Mouse (Mus musculus): Measurements from ENCODE around the gene Aplf. TPM values are rescaled to one million over a fixed set of nuclear protein-coding genes. Genes with fewer than 3 reads are reported as not detected.
A peak's percentile ranks its signal among the peaks of the same experiment; 100 is the strongest.

Aplf gene
- polyA plus RNA-seq, 2 experiments from 2014 or later = 2.9 to 5.6 TPM

GRCm38 (mm10) chr6:87623151-87623550, 48.8 kb downstream of the Aplf start:
- no peak for ATAC-seq

- no peak for ATAC-seq
These were observed 50.7 kb downstream of the Aplf start for GRCm38 (mm10) chr6:87621281-87621680.

- no peak for ATAC-seq
These were observed 54.0 kb downstream of the Aplf start for GRCm38 (mm10) chr6:87618021-87618420.

GRCm38 (mm10) chr6:87615696-87616083, 56.3 kb downstream of the Aplf start:
- ATAC-seq = no peak

- peak; percentile 45 for ATAC-seq
These were observed 56.9 kb downstream of the Aplf start for GRCm38 (mm10) chr6:87614794-87615695.

- no peak for ATAC-seq
These were observed 72.2 kb downstream of the Aplf start for GRCm38 (mm10) chr6:87599825-87600224.

- peak; percentile 98 for ATAC-seq
These were observed 74.7 kb downstream of the Aplf start for GRCm38 (mm10) chr6:87597116-87597833.

- ATAC-seq = no peak
These were observed 77.8 kb downstream of the Aplf start for GRCm38 (mm10) chr6:87594188-87594587.

- ATAC-seq = no peak
These were observed 81.4 kb downstream of the Aplf start, which contains the start of gene Prokr1 for GRCm38 (mm10) chr6:87590394-87591281. Gene Prokr1 (minus strand): TSS chr6:87590743.

GRCm38 (mm10) chr6:87589718-87590393, 82.1 kb downstream of the Aplf start:
- ATAC-seq = no peak

- ATAC-seq = no peak
These were observed 88.0 kb downstream of the Aplf start for GRCm38 (mm10) chr6:87583991-87584390.

GRCm38 (mm10) chr6:87583183-87583611, 88.8 kb downstream of the Aplf start:
- no peak for ATAC-seq

- no peak for ATAC-seq
These were observed 89.5 kb downstream of the Aplf start for GRCm38 (mm10) chr6:87582456-87582855.

- no peak for ATAC-seq
These were observed 90.4 kb downstream of the Aplf start for GRCm38 (mm10) chr6:87581581-87581980.

- no peak for ATAC-seq
These were observed 90.9 kb downstream of the Aplf start for GRCm38 (mm10) chr6:87581071-87581470.

Other genes starting within 250 kb of the Aplf start
- not detected for gene Bmp10, start 243.2 kb downstream of the Aplf start, polyA plus RNA-seq (2017; shearing (Covaris generic))
- 100 to 1,000 TPM; 109 to 197 TPM for gene Arhgap25, start 138.9 kb downstream of the Aplf start, polyA plus RNA-seq (2017; shearing (Covaris generic))
- under 1 TPM in 1 of 2 experiments, not detected in 1; 0.32 TPM for gene Prokr1, start 81.5 kb downstream of the Aplf start, polyA plus RNA-seq (2017; shearing (Covaris generic))
- under 1 TPM in 1 of 2 experiments, not detected in 1; 0.58 TPM for gene Efcc1, start 58.7 kb upstream of the Aplf start, polyA plus RNA-seq (2017; shearing (Covaris generic))
- not detected for gene Gp9, start 105.9 kb upstream of the Aplf start, polyA plus RNA-seq (2017; shearing (Covaris generic))
- 10 to 100 TPM; 10.1 to 12.7 TPM for gene Rab43, start 140.0 kb upstream of the Aplf start, polyA plus RNA-seq (2017; shearing (Covaris generic))
- 1 to 10 TPM; 3.7 to 5.3 TPM for gene Gm45140, start 163.6 kb upstream of the Aplf start, polyA plus RNA-seq (2017; shearing (Covaris generic))
- 10 to 100 TPM; 86.8 to 89.1 TPM for gene Isy1, start 166.6 kb upstream of the Aplf start, polyA plus RNA-seq (2017; shearing (Covaris generic))
- 1,000 to 10,000 TPM in 1 of 2 experiments, 100 to 1,000 TPM in 1; 984 to 1,123 TPM for gene Cnbp, start 178.9 kb upstream of the Aplf start, polyA plus RNA-seq (2017; shearing (Covaris generic))
- gene Copg1, start 215.6 kb upstream of the Aplf start, polyA plus RNA-seq (2017; shearing (Covaris generic)) = 100 to 1,000 TPM; 111 to 171 TPM
- gene Hmces, start 241.7 kb upstream of the Aplf start, polyA plus RNA-seq (2017; shearing (Covaris generic)) = 10 to 100 TPM; 38.6 to 48.4 TPM

Data from CD4-positive, CD25-positive, alpha-beta regulatory T cell, adult 4 months (primary cell).